Mouse (Mus musculus) gastrocnemius, adult 8-10 months (tissue): ENCODE measurements at regions not wholly inside any gene's neighbourhood (a gene's known extent, or its start where the extent isn't known, plus 50 kb on each side); places are given as distances from the start of the nearest gene placed in this dataset.

Experiments
- DNase-seq, 2 experiments: peaks; one replicate each; pipeline ENCODE4 v3.0.0; 2022; ENCODE audit warnings: low spot score in 2 of 2

DNA sequence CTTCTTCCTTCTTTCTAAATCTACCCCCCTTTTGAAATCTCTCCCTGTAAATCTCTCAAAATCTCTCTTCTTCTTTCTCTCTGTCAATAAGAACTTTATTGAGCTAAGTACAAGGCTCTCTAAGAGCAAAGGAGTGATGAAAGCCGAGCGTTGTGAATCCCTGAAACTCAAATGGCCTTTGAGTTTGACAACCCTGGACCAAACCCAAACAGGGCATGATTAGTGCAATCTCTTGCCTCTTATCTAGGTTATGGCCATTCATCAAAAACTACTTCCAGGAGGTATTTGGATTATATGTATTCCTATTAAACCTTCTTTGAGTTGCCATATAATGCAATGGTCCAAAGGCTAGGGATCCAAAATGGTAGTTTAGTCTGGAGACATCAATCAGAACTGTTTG is 304.0 kb downstream of the Inhba start:
- DNase-seq: no peak

GRCm38 (mm10) chr13:16316581-16316980 is 304.9 kb downstream of the Inhba start:
- DNase-seq: no peak

DNA sequence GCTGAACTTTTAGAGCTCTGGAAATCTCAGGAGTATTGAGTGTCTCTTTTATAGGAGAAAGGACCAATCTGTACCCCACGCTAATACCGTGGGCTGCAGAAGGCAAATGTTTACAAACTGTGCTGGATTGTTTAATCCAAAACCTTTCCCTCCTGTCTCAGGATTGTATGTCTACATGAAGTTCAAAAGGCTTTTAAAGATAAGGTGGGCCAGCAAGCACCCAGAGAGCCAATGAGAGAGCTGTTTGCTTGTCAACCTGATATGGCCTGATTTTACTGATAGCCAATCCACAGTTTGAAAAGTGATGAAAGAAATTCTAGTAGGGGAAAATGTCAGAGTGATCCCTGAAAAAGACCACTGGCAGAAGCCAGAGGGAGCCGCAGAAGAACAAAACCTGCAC is 305.8 kb downstream of the Inhba start:
- DNase-seq: no peak

DNA sequence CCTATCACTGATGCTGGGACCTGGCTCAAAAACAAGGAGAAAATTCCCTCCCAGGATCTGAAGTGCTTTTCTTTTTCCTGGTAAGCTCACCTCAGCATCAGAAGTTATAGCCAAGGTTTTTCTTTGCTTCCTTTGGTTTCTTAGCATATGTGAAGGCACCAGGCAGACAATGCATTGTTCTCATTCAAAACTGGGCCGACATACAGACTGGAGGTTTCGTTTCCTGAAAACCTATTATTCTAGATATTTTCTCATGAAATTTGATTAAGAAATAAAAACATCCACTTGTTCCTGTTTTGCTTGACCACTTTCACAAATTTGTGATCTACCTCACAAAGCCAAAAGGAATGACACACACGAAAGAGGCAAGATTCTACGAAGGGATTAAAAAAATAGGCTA is 308.7 kb downstream of the Inhba start:
- no peak for DNase-seq

DNA sequence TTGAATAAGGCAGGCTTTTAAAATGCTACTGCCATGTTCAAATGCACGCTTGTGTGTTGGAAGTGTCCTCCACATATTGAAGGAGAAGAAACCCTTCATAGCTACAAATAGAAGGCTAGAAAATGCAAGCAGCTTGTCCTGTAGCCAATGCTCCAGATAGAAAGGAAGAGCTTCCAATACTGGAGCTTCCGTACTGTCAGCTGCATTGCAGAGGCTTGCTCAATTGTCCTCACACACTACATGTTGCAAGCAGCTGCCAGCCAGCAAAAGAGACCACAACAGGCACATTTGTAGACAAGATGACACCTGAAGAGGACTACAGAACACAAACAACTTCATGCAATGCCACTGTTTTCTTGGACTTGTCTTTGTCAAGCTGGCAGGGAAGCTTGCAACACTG is 314.0 kb downstream of the Inhba start:
- no peak for DNase-seq

- no peak for DNase-seq
Measured at GRCm38 (mm10) chr13:16341727-16342126, 330.1 kb downstream of the Inhba start.

GRCm38 (mm10) chr13:16342171-16342570 is 330.5 kb downstream of the Inhba start:
- no peak for DNase-seq

DNA sequence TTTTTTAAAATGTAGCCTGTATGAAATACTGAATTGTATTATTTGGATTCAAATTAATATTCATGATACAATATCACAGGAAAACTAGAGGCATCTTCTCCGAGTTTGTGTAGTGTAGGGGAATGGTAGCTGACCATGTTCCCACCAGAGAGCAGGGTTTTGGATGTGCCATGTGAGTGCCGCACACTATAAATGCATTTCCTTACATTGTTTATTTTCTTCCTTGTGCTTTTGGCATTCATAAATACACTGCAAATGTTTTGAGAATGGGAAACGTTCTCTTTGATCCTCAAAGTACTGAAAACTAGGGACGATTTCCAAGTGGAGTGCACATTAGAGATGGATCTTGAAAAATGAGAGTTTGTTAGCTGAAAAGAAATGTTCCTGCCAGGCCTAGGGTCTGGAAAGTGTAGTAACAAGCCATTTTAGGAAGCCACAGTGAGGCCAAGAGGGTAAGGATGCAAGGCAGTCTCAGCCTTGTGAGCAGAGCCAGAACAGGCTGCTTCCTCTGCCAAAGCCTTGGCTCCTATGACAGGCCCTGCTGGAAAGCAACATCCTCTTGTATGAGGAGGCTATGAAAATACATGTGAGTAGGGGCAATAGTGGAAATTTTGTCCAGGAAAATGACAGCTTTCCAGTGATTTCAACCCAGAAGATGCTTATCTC is 331.8 kb downstream of the Inhba start:
- DNase-seq: no peak

DNA sequence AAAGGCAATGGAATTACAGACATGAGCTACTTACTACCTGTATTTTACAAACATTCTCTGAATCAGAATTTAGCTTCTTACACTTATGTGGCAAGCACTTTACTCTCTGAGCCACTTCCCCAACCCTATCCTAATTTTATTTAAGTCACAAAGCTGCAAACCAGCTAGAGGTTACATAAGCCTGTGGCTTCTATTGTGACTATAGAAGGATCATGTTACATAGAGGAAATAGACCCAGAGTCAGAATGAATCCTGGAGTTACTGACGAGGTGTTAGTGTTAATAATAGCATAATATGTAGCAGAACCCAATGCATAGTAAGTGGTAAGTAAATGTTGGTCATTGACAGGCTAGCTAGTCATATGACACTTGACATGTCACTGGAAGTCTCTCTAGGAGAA is 337.7 kb downstream of the Inhba start:
- no peak for DNase-seq

- no peak for DNase-seq
Measured at GRCm38 (mm10) chr13:16350061-16350460, 338.4 kb downstream of the Inhba start.

- DNase-seq: no peak
Measured at GRCm38 (mm10) chr13:16355316-16355715, 343.7 kb downstream of the Inhba start.

- no peak for DNase-seq
Measured at GRCm38 (mm10) chr13:16379492-16379891, 367.8 kb downstream of the Inhba start.

DNA sequence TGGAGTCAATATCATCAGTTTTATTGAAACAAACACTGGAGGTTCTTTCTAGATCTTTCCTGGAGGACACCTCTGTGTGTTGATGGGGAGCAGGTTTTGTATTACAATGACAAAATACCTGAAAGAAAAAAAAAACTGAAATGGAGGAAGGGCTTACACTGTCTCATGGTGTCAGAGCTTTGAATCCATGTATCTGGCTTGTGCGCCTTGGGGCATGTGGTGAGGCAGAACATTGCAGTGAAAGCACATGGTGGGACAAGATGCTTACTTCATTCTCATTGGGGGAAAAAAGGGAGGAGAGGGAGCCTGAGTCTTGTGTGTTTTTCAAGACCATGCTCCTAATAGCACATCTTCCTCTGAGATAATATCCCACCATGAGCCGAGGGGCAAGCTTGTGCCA is 368.3 kb downstream of the Inhba start:
- no peak for DNase-seq

DNA sequence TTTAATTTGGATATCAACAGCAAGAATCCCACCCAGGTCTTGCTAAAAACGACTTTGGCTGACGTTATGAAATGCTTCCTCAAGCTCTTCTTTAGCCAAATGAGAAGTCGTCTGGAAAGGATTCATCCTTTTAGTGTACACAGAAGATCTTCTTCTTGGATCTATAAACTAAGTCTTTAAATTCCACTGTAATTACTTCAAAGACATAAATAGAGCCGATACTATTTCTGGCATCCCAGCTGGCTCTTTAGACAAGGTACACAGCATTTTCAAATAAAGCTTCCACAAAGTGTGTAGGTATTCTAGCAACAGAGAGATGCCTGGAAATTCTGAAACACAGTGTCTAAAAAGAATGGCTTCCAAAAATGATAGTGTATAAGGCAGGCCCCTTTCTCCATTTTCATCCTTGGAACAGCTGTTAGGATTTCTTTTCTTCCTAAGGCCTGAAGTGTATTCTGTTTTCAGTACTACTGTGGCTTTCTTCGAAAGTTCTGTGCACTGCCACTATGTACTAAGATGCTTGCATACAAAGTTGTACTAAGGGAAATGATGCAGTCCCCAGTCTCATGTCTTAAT is 371.4 kb downstream of the Inhba start:
- DNase-seq: no peak

GRCm38 (mm10) chr13:16416356-16417019 is 404.8 kb downstream of the Inhba start:
- no peak for DNase-seq

DNA sequence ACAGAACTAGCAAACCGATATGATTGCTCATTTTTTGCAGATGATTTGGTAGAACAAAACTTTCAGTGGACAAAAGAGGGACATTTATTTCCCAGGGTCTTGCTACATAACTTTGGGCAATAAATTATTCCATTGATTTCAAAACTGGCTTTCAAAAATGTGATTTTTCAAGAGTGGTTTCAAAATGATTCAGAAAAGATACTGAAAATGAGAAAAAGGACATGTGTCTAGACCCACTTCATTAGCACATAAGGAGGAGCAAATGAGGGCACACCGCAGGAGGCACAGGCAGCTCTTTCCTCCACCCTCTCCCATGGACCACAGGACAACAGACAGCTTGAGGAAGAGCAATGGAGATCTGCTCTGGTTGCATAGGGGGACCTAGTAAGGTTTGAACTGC is 412.5 kb downstream of the Inhba start:
- no peak for DNase-seq

- no peak for DNase-seq
Measured at GRCm38 (mm10) chr13:16435436-16435835, 423.8 kb downstream of the Inhba start.

DNA sequence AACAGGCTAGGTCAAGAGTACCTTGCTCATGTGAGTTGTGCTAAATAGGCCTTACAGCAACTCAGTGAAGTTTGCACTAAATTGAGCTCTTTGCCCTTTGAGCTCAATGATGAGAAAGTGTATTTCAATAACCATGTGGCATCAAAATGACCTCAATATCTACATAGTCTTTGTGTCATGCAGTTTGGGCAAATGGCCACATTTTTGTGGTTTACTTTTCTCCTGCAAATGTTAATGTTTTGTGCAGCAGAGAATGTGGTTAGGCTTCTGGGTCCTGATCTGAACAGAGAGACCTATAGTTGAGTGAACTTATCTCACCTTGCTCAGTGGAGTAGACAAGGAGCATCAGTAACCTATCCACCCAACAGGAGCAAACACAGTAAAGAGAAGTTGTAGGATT is 441.6 kb downstream of the Inhba start:
- no peak for DNase-seq

DNA sequence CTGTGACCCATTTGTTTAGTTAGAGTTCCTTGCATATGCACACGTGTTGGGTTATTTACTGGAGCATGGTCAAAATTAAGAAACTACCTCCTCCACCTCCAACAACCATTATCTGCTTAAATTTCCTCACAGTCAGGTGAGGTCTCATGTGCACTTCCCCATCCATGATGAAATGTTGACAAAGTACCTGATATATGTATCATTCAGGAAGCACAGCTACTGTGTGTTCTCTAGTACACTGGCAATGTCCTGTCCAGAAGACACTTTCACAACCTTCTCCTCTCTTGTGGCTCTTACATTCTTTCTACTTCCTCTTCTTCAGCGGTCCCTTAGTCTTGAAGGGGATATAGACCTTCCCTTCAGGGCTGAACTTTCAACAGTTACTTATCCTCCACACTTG is 448.1 kb downstream of the Inhba start:
- DNase-seq: no peak

- DNase-seq: no peak
Measured at GRCm38 (mm10) chr13:16461681-16462080, 450.0 kb downstream of the Inhba start.

DNA sequence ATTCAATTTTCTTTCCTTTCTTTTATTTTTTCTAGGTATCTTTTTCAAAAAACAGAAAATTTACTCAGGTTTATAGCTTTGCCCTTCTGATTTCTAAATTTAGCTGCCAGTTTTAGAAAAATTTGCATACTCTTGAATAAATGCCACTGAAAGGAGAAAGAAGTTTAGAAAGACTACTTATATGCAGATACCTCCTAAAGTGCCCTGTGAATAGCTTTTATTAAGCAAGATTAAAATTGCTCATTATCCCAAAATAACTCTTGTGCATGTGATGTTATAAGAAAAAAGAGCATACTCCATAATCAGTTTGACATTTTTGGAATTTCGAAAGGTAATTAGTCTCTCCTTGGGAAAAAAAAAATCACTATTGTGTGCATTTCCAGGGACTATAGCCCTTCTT is 453.2 kb downstream of the Inhba start:
- no peak for DNase-seq

DNA sequence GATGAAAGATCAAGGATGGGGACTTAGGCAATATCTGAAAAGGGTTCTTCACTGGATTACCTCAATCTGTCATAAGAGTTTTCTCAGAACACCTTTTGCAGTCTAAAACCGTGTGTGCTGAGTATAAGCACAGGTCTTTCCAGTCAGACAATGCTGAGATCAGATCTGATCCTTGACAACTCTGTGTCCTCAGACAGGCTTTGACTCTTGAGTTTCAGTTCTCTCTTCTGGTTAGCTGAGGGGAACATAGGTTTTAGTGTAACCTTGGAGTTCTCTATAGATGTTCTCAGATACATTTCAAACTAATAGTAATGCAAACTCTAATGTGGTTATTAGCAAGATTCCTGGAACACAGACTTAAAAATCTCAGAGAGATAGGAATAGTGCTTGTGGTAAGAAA is 453.7 kb downstream of the Inhba start:
- DNase-seq: no peak

DNA sequence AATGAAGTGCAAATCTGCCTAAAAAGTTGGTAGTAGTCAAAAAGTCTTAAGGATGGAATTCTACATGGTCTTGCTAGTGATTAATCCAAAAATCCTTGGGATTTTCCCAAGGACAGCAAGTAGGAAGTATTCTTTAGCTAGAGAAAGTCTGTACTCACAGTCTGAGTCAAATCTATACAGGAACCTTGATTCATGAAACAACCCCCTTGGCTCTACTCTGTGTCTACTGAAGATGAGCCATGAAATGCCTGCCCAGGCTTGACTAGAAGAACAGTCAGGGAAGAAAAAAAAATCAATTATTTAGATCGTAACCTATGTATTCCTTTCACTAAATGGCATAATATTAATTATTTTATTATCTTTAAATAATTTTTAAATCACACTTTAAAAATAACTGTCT is 454.2 kb downstream of the Inhba start:
- no peak for DNase-seq
